Mouse (Mus musculus) cerebellum, adult 18-20 months (tissue): ENCODE measurements around the gene Ghsr.
"Not testable (repeated sequence)": the region's sequence is repeated elsewhere in the genome, so short reads cannot be mapped to it uniquely, and the experiment has no call there.

Experiments used
- DNase-seq, 2 experiments: peaks; one replicate each; pipeline ENCODE4 v3.0.0; 2021

Ghsr gene

DNA sequence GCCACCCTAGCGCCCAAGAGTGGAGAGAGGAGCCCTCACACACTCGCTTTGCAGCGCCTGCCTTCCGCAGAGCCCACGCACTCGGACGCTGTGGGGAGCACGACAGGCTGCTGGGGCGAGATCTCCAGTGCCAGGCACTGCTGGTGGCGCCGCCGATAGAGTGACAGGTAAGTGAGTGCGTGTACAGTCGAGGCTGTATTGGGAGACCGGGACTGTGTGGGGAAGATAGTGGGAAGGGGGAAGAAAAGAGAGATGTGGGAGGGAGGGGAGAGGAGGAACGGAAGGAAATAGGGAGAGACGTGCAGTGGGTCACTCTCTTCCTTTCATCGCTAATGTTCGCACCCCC lies at the start of gene Ghsr:
TSS of gene Ghsr (plus strand) at position 76 of the 346 bp plus-strand sequence.
- DNase-seq, result no peak

DNA sequence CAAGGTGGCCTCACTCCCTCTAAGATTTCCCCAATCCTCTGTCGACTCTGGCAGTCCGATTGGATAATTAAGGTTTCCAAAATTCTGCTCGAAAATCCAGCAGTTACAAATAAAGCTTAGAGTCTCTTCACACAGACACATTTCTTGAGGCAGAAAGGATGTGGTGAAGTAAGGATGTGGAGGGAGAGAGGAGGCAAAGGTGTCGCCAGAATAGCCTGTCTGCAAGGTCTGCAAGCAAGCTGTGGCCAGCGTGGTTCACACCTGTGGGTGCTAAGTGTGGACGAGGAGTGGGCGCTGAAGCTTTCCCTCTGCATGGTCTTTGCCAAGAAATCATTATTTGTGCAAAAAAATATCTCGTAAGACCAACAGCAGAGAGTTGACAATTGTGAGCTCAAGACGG lies 48.6 kb upstream of the Ghsr start:
- DNase-seq, result no peak

DNA sequence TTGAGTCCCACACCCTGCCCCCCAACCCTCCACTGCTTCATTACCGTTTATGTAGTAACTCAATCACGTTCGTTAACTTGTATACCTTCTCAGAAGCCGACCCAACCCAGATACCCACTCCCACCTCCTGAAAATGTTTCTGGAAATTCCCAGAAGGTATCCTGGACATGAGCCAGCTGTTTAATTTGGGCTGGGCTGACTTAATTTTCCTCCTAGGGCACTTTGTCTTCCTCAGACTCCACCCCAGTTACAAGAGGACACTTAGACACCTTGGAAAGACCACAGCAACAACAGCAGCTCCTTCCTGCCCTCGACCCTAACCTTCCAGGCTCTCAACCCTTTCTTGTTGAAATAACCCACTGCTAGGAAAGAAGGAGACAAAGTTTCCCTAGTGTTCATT lies 47.6 kb upstream of the Ghsr start:
- no peak for DNase-seq

DNA sequence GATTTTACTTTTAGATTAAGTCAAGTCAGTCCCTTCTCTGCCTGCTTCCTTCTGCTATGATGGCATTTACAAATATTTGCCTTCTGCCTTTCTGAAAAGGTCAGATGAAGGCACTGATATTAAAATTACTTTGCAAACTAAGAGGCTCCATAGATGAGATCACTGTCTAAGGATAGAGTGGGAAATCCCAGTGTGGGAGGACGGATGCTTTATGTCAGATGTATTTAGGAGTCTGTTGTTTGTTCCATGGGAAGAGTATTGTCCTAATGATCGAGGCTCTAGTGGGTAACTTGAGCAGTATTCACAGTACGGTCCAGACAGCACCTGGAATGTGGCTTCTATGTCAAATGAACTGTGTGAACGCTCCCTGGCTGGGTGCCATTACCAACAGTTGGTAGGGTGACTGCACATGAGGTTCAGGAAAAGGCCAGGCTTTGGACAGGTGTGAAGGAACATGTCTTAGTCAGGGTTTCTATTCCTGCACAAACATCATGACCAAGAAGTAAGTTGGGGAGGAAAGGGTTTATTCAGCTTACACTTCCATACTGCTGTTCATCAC lies 44.4 kb upstream of the Ghsr start:
- no peak for DNase-seq

DNA sequence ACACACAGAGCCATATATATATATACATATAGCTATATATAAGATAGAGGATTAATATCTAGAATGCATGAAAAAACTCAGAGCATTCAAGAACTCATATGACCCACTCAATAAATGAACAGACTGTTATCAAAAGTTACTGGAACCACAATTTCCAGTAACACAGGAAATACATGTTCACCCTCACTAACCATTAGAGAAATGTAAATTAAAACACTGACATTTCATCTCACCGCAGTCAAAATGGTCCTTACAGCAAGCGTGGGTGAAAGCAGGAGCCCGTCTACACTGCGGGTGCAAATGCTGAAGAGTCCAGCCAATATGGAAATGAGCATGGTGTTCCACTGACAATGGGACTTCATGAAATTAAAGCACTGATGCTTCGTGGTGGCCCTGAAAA lies 40.4 kb upstream of the Ghsr start:
- DNase-seq, result no peak

DNA sequence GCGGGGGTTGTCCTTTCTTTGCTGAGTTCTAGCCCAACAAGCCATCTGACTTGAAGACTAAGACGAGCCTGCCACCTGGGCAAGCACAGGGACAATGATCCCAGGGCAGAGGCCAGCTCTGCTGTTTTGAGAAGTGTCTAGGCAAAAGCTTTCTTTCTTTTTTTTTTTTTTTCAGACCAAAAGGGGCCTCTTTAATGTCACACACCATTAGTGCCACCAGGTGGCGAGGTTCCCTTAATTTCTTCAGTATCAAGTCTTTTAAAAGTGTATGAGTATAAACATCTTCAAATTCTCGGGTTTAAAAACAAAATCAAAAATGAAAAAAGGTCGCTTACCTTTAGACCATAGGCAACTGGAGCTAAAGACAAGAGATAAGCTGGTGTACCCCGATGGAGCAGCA lies 32.7 kb upstream of the Ghsr start:
- DNase-seq, result peak; percentile 7

DNA sequence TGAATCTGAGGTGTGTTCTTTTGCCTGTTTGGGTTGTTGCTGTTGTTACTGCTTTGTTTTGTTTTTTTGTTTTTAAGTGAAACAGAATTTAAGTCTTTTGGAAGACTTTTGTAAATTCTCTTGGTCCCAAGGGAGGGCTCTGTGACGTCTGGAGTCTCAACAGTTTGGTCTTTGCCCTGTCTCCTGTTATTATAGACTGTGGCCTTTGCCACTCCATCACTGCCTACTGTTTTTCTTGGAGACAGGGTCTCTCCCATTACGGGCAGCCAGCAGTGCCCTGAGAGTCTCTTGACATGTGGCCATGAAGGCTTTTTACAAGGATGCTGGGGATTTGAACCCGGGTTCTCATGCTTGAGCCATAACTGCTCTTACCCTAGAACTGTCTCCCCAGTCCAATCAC lies 32.3 kb upstream of the Ghsr start:
- no peak for DNase-seq

DNA sequence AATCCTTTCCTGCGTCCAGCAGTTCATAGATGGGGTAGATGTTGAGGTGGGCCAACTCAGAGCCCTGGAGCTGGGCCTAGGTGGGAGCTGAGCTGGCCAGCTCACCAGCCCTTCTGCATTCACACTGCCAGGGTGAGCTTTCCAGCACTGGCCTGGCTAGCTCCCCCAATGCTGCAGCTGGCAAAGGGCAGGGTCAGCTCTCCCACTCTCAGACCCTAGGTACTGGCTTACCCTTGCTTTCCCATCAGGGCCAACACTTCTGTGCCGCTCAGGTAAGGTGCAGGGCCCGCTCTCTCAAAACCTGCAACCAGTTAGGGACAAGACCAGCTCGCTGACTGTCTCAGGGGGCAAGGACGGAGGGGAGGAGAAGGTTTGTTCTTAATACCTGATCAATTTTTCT lies 30.4 kb upstream of the Ghsr start:
- DNase-seq, result no peak

DNA sequence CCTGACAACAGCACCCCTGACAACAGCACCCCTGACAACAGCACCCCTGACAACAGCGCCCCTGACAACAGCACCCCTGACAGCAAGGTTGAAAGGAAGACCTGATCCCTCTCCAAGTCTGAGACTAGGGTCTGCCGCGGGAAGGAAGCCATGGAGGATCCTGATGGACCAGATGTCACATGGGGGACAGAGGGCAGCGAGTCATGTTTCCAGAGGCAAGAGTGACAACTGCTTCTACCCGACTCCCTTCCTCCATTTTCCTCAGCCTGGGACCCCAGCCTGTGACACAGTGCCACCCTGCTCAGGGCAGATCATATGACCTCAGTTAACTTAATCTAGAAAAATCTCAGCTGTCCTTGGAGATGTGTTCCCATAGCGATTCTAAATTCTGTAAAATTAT lies 28.7 kb upstream of the Ghsr start:
- no peak for DNase-seq

DNA sequence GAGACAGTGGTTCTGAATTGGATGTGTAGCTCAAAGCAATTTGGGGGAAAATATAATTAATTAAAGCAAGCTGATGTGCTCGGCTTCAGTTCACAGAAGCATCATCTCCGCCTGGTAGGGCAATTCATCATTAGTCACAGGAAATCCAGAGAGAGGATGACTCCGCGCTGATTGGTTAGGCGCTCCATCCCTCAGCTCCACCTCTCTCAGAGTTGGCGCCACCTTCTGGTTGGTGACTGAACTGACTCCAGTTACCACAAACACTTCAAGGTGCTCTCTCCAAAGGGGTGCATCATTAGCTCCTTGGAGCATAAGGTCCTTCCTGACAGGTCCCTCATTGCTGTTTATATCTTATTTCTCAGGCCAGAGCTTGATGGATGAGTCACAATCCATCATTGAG lies 25.6 kb upstream of the Ghsr start:
- peak in 1 of 2 experiments; percentile 5 for DNase-seq

DNA sequence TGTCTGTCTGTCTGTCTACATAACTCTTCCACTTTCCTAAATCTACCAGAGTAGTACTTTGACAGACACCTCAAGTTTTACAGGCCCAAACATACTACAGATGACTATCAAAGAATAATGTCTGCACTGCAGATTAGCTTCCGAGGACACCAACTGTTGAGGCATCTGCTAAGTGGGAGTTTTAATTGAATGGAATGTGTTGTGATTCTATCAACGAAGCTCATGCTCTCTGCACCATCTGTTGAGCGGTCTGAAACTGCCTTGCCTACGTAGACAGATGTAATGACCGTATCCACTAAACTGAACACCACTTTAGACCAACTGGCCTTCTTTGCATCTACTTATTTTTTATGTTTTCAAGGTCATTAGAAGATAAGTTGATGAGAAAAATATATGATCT lies 22.7 kb upstream of the Ghsr start:
- DNase-seq, result no peak

DNA sequence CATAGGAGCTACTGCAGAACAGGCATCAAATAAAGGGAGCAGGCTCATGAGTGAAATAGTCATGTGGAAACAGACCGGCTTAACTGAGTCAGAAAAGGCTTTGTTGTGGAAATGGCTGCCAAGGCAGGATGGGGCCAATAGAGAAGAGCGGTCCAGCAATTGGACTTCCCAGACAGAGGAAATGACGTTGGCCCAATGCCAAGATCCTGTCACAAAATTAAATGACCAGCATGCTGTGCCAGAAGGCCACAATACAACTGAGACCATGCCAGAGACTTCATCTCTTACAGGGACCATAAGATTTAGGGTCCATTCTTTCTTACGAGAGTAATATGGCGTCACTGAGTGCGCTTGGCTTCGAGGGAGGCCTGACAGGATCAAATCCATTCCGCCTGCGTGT lies 20.0 kb upstream of the Ghsr start:
- no peak for DNase-seq

DNA sequence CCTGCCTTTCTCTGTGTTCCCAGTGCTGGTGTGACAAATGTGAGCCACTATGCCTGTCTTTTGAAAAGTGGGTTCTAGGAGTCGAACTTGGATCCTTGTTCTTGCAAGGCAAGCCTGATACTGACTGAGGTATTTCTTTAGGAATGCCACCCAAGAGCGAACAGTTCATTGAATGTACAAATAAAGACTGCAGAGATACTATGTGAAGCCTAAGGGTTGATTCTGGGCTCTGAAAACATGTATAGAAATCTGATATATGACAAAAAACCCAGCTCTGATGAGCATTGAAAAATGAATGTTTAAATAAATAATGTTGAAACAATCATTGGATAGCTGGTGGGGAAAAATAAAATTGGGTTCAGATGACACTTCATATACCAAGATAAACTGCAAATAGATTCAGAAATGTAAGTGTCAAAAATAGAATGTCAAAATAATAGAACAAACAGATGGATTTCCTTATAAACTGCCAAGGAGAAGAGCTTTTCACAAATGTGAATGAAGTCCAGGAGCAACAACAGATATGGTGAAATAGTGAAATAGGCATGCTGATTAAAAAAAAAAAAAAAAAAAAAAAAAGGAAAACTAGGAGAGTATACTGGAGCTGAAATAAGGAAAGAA lies 11.9 kb upstream of the Ghsr start:
- no peak for DNase-seq

DNA sequence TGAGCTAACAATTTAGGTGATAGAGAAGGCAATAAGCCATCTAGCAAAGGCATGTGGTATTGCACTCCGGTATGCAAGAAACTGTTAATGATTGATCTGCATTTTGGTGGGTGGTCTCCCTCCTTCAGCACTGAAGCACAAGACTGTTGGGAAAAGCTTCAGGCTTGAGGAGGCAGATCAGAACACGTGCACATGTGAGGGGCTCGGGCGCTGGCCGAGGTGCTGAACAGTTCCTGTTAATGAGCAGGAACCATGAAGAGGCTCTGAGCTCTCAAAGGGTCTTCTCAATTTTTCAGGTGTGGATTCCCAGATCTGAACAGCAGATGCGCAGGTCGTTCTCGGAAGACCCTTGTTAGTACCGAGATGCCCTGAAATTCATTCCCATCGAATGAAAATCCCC lies 1.0 kb upstream of the Ghsr start:
- DNase-seq, result no peak

DNA sequence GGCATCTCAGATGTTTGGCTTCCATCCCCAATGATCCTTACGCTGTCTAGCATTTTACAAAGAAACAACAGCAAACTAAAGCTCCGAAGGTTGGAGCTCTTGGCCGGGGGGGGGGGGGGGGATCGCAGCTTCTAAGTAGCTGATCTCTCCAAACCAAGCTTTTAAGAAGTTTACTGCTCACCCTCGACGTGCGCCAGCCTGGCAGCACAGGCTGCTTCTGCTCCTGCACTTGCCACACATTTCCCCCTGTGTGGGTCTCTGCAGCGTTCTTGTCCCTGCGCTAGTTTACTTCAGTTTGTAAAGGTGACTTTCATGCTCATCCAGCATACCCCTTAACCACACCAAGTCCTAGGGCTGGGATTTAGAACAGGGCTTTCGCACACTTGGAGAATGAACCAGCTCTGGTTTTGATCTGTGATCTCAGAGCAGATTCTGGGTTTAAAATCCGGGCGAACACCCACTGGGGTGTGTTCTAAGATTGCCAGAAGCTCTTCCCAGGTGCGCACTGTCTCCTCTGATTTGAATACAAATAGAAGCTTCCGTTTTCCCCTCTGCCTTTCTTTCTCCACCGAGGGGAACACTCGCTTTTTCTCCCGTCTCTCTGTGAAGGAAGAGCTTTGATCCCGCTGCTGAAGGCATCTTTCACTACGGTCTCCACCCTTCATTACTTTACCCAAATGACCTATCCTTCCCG lies 422 bp upstream of the Ghsr start:
- no peak for DNase-seq

DNA sequence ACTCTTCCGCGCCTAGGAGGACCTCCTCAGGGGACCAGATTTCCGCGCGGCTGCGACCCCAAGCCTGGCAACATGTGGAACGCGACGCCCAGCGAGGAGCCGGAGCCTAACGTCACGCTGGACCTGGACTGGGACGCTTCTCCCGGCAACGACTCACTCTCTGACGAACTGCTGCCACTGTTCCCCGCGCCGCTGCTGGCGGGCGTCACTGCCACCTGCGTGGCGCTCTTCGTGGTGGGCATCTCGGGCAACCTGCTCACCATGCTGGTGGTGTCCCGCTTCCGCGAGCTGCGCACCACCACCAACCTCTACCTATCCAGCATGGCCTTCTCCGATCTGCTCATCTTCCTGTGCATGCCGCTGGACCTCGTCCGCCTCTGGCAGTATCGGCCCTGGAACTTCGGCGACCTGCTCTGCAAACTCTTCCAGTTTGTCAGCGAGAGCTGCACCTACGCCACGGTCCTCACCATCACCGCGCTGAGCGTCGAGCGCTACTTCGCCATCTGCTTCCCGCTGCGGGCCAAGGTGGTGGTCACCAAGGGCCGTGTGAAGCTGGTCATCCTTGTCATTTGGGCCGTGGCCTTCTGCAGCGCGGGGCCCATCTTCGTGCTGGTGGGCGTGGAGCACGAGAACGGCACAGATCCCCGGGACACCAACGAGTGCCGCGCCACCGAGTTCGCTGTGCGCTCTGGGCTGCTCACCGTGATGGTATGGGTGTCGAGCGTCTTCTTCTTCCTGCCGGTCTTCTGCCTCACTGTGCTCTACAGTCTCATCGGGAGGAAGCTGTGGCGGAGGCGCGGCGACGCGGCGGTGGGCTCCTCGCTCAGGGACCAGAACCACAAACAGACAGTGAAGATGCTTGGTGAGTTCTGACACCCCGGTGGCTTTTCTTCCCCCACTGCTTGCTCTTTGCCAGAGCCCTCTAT lies 837 bp downstream of the Ghsr start:
- no peak for DNase-seq

DNA sequence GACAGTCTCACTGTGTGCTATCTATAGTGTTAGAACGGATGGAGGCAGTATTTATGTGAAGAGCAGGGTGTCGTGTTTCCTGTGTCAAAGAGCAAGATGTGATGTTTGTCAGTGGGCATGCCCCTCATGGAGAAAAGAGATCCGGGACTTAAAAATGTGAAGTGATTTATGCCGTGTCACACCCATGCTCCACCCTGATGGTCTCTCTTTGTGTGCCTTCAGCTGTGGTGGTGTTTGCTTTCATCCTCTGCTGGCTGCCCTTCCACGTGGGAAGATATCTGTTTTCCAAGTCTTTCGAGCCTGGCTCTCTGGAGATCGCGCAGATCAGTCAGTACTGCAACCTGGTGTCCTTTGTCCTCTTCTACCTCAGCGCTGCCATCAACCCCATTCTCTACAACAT lies 3.2 kb downstream of the Ghsr start:
- DNase-seq, result no peak

DNA sequence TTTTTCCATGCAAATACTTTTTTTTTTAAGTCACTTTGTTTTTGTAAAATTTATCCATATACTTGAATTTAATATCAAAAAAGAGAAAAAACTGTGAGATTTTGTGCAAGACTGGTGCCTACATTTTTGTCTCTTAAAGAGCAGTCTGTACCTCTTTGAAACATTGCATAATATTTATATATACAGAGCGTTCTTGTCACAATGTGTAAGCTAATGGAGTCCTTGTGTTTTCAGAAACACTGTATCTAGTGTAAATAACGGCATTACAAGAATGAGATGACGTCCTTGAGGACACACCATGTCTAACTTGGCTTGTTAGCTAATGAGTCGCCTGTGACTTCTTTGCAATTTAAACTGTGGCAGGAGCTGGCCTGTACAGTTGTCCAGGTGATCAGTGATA lies 6.8 kb downstream of the Ghsr start:
- no peak for DNase-seq

DNA sequence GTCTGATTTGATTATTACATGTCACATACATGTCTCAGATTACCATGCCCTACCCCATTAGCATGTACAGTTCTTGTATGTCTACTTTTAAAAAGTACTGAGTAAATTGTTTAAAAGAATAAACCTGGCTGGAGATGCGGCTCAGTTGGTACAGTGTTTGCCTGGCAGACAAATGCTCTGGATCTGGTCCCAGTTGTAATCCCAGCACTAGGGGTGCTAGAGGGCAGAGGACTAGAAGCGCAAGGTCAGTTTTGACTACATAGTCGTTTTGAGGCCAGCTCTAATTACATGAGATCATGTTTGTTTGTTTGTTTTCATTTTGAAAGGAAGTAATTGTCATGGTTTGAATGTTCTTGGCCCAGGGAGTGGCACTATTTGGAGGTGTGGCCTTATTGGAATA lies 13.7 kb downstream of the Ghsr start:
- no peak for DNase-seq

DNA sequence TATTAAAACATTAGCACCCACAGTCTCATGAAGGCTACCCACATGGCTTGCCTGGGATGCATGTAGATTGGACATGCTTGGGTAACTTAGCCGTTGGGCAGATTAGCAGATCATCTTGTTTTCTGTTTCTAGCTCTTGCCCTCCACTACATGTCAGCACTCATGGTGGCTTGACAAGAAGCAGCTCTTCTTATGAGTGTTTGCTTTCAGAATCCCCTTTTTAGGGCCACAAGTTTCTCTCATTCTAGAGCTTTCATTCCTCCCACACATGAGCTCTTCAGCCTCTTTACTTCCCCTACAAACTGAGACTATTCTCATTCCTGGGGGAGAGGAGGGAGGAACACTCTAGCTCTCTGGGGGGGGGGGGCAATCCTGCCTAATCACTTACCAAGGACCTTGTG lies 18.8 kb downstream of the Ghsr start:
- no peak for DNase-seq

DNA sequence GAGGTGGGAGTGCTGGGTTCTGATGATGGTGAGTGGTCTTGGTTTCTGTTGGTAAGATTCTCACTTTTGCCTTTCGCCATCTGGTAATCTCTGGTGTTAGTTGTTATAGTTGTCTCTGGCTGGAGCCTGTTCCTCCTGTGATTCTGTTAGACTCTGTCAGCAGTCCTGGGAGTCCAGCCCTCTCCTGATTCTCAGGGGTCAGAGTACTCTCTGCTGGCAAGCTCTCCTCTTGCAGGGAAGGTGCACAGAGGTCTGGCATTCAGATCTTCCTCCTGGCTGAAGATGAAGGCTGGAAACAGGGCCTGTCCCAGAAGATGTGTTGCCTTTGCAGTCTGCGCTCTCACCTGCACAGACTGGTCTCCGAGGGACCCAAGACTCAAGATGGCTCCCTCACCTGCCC lies 29.8 kb downstream of the Ghsr start:
- DNase-seq, result not testable (repeated sequence)

DNA sequence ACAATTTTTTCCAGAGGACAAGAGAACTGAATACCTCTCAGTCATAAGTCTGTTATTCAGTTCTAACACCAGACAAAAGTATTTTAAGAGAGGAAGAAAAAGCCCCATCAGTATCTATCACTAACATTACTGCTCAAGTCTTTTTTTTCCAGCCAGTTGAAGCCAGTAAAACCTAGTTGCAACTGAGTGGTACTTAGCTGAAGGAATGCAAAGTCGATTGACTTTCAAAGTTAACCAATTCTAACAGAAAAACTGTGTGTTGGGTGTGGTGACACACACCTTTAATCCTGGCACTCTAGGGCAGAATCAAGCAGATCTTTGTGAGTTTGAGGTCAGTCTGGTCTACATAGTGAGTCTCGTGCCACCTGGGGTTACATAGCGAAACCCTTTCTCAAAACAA lies 35.3 kb downstream of the Ghsr start:
- DNase-seq, result no peak

DNA sequence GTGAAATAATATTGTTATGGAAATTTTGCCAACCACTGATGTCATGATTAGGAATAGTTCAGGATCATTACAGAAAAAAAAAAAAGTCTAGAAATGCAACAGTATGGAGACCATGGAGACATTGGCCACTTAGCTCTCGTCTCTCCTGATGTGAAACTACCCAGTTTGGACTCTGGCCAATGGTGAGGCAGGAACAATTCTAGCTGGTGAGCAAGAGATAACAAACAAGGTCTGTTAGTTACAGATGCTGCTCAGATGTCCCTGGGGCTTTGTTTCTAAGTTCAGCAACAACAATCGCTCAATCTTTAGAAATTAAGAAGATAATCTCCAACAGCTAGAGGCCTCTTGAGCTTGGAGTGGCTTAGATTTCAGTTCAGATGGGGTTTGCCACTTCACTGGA lies 37.4 kb downstream of the Ghsr start:
- no peak for DNase-seq

DNA sequence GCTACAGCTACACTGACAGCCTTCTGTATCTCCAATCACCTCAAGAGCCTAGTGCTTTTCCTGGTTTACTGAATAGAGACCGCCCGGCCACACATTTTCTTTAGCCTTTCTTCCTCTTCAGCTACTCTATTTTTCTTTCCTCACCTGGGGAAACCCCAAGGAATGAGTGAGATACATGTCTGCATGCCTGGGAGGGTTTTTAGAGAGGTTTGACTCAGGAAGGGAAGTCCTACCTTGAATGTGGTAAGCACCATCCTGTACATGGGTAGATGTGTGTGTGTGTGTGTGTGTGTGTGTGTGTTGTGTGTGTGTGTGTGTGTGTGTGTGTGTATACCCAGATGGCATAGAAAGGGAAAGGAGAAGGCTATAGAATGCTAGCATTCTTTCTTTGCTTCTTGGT lies 40.1 kb downstream of the Ghsr start:
- DNase-seq, result no peak
